Mouse (Mus musculus) thymus, adult 2 months (tissue): ENCODE measurements around the gene Npy1r. TPM values are rescaled to one million over a fixed set of nuclear protein-coding genes. Genes with fewer than 3 reads are reported as not detected.

Experiments
- DNase-seq: peaks from one replicate; pipeline ENCODE4 v3.0.0; 2021
- H3K27ac ChIP-seq: fragments of 200-500 bp; 2 replicates; pipeline ENCODE4 v1.5.1; 2012; ENCODE audit warnings: low read length, control low read depth; ENCODE audit not compliant: control insufficient read depth, insufficient read depth
- H3K27me3 ChIP-seq: fragments of 200-500 bp; 2 replicates; pipeline ENCODE4 v1.6.1; 2012; ENCODE audit warnings: mild to moderate bottlenecking, low read length, moderate library complexity, mixed read lengths; ENCODE audit not compliant: control insufficient read depth, insufficient read depth
- H3K36me3 ChIP-seq: fragments of 200-500 bp; 2 replicates; pipeline ENCODE4 v1.6.1; 2012; ENCODE audit warnings: mild to moderate bottlenecking, low read length, moderate library complexity; ENCODE audit not compliant: control insufficient read depth, insufficient read depth
- H3K4me1 ChIP-seq: fragments of 200-500 bp; replicated peaks from 2 replicates; pipeline ENCODE4 v1.6.1; 2012; ENCODE audit warnings: low read length; ENCODE audit not compliant: control insufficient read depth, insufficient read depth
- H3K4me3 ChIP-seq: fragments of 200-500 bp; 2 replicates; pipeline ENCODE4 v1.5.1; 2012; ENCODE audit warnings: mild to moderate bottlenecking, low read length, control low read depth, moderate library complexity; ENCODE audit not compliant: control insufficient read depth, insufficient read depth
- CTCF ChIP-seq: fragments of 200-500 bp; IDR thresholded peaks from 2 replicates; pipeline ENCODE4 v1.5.1; 2012; ENCODE audit warnings: mild to moderate bottlenecking, control low read depth, low read length, moderate library complexity, borderline replicate concordance; ENCODE audit not compliant: control insufficient read depth, poor library complexity, insufficient read depth; ENCODE audit errors: extremely low read depth
- POLR2A ChIP-seq: fragments of 200-500 bp; IDR thresholded peaks from 2 replicates; pipeline ENCODE4 v1.6.1; 2012; ENCODE audit warnings: mild to moderate bottlenecking, low read length, control low read depth, moderate library complexity; ENCODE audit not compliant: control insufficient read depth, poor library complexity, insufficient read depth; ENCODE audit errors: extremely low read depth
- WGBS: fragments of 180-500 bp; shearing (Covaris S2); methylation state at CpG from one replicate; pipeline ENCODE4 v1.1.7; 2018; 5-methylcytosine and 5-hydroxymethylcytosine counted together
- polyA plus RNA-seq: library from polyadenylated mRNA; depleted of rRNA; stranded (reverse); fragments of >200 nt; gene quantifications from 2 replicates; pipeline ENCODE4 v1.2.3, GENCODE M21; 2012; rRNA removed

Npy1r gene
- polyA plus RNA-seq, 1 experiment = 1.1 TPM

DNA sequence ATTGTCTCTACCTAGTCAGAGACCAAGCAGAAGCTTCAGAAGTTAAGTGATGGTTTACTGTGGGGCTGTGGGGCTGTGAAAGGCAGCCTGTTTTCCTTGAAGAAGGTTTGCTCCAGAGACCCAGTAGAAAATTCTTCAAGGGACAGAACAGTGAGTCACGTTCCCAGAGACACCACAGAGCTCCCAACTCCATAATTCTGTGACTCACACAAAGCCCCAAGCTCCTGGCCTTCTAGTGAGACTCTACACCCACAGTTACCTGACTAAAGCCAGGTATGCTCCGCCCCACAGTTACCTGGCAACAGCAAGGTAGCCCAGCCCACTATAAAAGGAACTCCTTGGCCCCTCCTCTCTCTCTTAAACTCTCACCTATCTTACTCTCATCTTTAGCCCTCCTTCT, 54.6 kb downstream of the Npy1r start:
- Histone ChIP-seq H3K4me1 (no peaks in the 10 kb centered on the region), H3K27me3 (no peaks in the 10 kb centered on the region), H3K36me3 (no peaks in the 10 kb centered on the region), H3K4me3 (no peak overlapping the region), H3K27ac (no peak overlapping the region)
- DNase-seq = no peak
- 64% methylated on average over 2 of the region's 2 CpGs for WGBS
- TF ChIP-seq POLR2A (no peak), CTCF (no peak)

GRCm38 (mm10) chr8:66756161-66756560, 59.2 kb downstream of the Npy1r start:
- Histone ChIP-seq H3K4me1 (no peaks in the 10 kb centered on the region), H3K27me3 (no peaks in the 10 kb centered on the region), H3K27ac (no peak overlapping the region), H3K36me3 (no peaks in the 10 kb centered on the region), H3K4me3 (no peak overlapping the region)
- DNase-seq = no peak
- no peak for TF ChIP-seq POLR2A
- no peak for TF ChIP-seq CTCF
- 97% methylated on average over 2 of the region's 2 CpGs for WGBS

Other genes starting within 250 kb of the Npy1r start
- 2.4 and 2.5 TPM in 2 replicates for gene Tma16, start 210.7 kb upstream of the Npy1r start, polyA plus RNA-seq
- gene Tktl2, start 185.4 kb upstream of the Npy1r start, polyA plus RNA-seq = not detected in 2 replicates
- 0.06 TPM in 1 of 2 replicates, not detected in the other for gene Npy5r, start 9.1 kb upstream of the Npy1r start, polyA plus RNA-seq
- 5.6 and 10.2 TPM in 2 replicates for gene Naf1, start 163.0 kb downstream of the Npy1r start, polyA plus RNA-seq